Mouse (Mus musculus): ENCODE results near the gene Gnb1. TPM values are rescaled to one million over a fixed set of nuclear protein-coding genes. Genes with fewer than 3 reads are reported as not detected.

The Gnb1 gene
- total and polyA plus RNA-seq, 2 experiments from 2014 or later: 405 to 1,405 TPM

DNA sequence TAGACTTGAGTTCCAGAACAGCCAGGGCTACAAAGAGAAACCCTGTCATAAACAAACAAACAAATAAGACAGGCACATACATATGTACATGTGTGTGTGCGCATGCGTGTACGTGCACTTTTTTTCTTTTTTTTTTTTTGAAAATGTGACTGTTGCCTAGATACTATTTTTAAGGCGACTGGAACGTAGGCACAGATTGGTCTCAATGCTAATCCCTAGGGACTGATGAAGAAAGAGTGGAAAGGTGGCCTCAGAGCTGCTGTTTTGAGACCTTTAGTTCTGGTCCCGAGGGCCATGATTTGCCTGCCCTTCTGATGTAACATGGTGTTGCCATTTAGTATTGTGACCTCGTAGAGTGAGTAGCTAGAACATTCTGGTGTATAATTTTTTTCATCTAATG is 58.8 kb downstream of the Gnb1 start:
- peaks cover 47% of the 10 kb centered on the region for H3K36me3 ChIP-seq (ENCODE audit: insufficient read depth, low read length)

DNA sequence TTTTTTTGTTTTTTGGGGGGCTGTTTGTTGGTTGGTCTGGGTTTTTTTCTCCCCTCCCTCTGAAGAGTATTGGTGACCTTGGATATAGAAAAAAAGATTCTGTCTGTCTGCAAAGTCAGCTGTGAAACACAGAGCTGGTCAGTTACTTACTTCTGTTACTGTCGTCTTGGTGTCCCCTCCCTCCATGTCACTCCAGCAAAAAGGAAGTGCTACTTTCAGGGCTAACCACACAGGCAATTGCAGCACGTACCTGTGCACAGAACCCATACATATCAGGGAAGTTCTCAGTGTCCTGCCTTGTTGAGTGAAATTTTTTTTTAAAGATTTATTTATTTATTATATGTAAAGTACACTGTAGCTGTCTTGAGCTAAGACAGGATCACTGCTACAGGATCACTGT is 59.3 kb downstream of the Gnb1 start:
- Histone ChIP-seq H3K4me3 (ENCODE audit: low read depth, low read length) (no peak overlapping the region), H3K4me1 (ENCODE audit: insufficient read depth, low read length) (no peaks in the 10 kb centered on the region), H3K27me3 (ENCODE audit: insufficient read depth, low read length) (no peaks in the 10 kb centered on the region), H3K9ac (replicated peaks; ENCODE audit: low read length, poor library complexity, severe bottlenecking) (no peak overlapping the region), H3K36me3 (ENCODE audit: insufficient read depth, low read length) (peaks cover 49% of the 10 kb centered on the region), H3K27ac (ENCODE audit: low read depth, low read length) (no peak overlapping the region), H3K4me2 (ENCODE audit: low read depth, low read length, poor library complexity, severe bottlenecking) (no peak overlapping the region), H3K9me3 (ENCODE audit: low read length) (no peaks in the 10 kb centered on the region)
- no peak for DNase-seq (ENCODE audit: low spot score)
- 87% methylated on average over 2 of the region's 2 CpGs for WGBS
- no peak for TF ChIP-seq CTCF (IDR thresholded peaks at IDR 0.05)
- ATAC-seq (ENCODE audit: low FRiP score): no peak

More for the DNA sequence above, 58.8 kb downstream of the Gnb1 start:
- ATAC-seq (ENCODE audit: low FRiP score): no peak
- DNase-seq (ENCODE audit: low spot score): no peak
- TF ChIP-seq CTCF (IDR thresholded peaks at IDR 0.05): no peak
- 87% methylated on average over 7 of the region's 7 CpGs for WGBS
- Histone ChIP-seq H3K9ac (replicated peaks; ENCODE audit: low read length, poor library complexity, severe bottlenecking) (no peak overlapping the region), H3K4me2 (ENCODE audit: low read depth, low read length, poor library complexity, severe bottlenecking) (no peak overlapping the region), H3K4me1 (ENCODE audit: insufficient read depth, low read length) (no peaks in the 10 kb centered on the region), H3K9me3 (ENCODE audit: low read length) (no peaks in the 10 kb centered on the region), H3K27me3 (ENCODE audit: insufficient read depth, low read length) (no peaks in the 10 kb centered on the region), H3K4me3 (ENCODE audit: low read depth, low read length) (no peak overlapping the region), H3K27ac (ENCODE audit: low read depth, low read length) (no peak overlapping the region)

DNA sequence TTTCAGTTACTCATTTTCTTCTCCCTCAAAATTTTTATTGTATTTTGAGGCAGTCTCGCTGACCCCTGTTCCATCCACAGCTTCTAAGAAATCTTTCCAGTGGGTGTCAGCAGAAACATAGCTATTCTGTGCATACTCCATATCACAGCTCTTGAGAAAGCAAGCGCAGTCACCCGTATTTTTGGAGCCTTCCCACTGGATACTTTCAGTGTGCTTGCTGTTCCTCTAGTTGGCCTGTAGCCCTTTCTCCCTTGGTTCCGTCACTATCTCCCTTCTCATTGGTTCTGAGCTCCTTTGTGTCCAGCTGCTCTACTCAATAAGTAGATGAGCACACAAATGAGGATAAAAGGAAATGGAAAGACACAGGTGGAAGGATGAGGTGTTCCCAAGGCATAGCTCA is 59.9 kb downstream of the Gnb1 start:
- H3K4me2 ChIP-seq (ENCODE audit: low read depth, low read length, poor library complexity, severe bottlenecking): no peak overlapping the region
- H3K4me3 ChIP-seq (ENCODE audit: low read depth, low read length): no peak overlapping the region
- no peak overlapping the region for H3K9ac ChIP-seq (replicated peaks; ENCODE audit: low read length, poor library complexity, severe bottlenecking)
- no peak overlapping the region for H3K27ac ChIP-seq (ENCODE audit: low read depth, low read length)
- ATAC-seq (ENCODE audit: low FRiP score) (no peak), DNase-seq (ENCODE audit: low spot score) (no peak)
- no peak for TF ChIP-seq CTCF (IDR thresholded peaks at IDR 0.05)
- no peaks in the 10 kb centered on the region for H3K9me3 ChIP-seq (ENCODE audit: low read length)
- H3K27me3 ChIP-seq (ENCODE audit: insufficient read depth, low read length): no peaks in the 10 kb centered on the region
- peaks cover 46% of the 10 kb centered on the region for H3K36me3 ChIP-seq (ENCODE audit: insufficient read depth, low read length)
- no peaks in the 10 kb centered on the region for H3K4me1 ChIP-seq (ENCODE audit: insufficient read depth, low read length)
- 93% methylated on average over 4 of the region's 4 CpGs for WGBS

DNA sequence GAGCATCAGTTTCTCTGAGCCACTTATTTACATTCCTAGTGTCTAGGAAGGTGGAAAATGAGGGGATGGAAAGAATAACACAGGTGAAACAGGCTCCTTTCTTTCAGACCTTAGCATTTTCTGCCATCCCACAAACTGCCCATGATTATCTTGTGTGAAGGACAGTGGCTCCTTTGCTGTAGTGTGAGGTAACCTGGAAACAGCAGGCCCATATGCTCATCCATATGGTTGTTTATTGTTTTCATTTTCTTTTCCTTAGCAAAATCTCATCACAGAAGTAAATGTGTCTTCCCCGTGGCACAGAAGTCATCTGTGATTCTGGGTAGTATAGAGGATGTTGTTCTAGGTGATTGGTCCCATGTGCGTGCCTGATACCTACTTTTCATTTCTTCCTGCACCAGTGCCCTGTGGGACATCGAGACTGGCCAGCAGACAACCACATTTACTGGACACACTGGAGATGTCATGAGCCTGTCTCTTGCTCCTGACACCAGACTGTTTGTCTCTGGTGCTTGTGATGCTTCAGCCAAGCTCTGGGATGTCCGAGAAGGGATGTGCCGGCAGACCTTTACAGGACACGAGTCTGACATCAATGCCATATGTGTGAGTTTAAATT is 61.9 kb downstream of the Gnb1 start:
- Histone ChIP-seq H3K4me3 (ENCODE audit: low read depth, low read length) (no peak overlapping the region), H3K36me3 (ENCODE audit: insufficient read depth, low read length) (peaks cover 43% of the 10 kb centered on the region), H3K27me3 (ENCODE audit: insufficient read depth, low read length) (no peaks in the 10 kb centered on the region), H3K27ac (ENCODE audit: low read depth, low read length) (no peak overlapping the region), H3K4me2 (ENCODE audit: low read depth, low read length, poor library complexity, severe bottlenecking) (no peak overlapping the region), H3K9me3 (ENCODE audit: low read length) (no peaks in the 10 kb centered on the region), H3K9ac (replicated peaks; ENCODE audit: low read length, poor library complexity, severe bottlenecking) (no peak overlapping the region), H3K4me1 (ENCODE audit: insufficient read depth, low read length) (no peaks in the 10 kb centered on the region)
- no peak for TF ChIP-seq CTCF (IDR thresholded peaks at IDR 0.05)
- no peak for ATAC-seq (ENCODE audit: low FRiP score)
- DNase-seq (ENCODE audit: low spot score): no peak
- WGBS: 89% methylated on average over 6 of the region's 6 CpGs

DNA sequence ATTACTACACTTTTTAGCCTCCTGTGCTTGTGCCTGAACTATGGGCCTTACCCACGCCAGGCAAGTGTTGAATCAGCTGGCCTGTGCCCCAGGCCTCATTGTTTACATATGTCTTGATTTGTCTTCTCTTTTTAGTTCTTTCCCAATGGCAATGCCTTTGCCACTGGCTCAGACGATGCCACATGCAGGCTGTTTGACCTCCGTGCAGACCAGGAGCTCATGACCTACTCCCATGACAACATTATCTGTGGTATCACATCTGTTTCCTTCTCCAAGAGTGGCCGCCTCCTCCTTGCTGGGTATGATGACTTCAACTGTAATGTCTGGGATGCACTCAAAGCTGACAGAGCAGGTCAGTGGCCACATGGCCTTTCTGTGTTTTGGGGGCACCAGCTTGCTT is 63.7 kb downstream of the Gnb1 start:
- ATAC-seq (ENCODE audit: low FRiP score) (no peak), DNase-seq (ENCODE audit: low spot score) (no peak)
- Histone ChIP-seq H3K4me1 (ENCODE audit: insufficient read depth, low read length) (no peaks in the 10 kb centered on the region), H3K36me3 (ENCODE audit: insufficient read depth, low read length) (peaks cover 57% of the 10 kb centered on the region), H3K9me3 (ENCODE audit: low read length) (no peaks in the 10 kb centered on the region), H3K27ac (ENCODE audit: low read depth, low read length) (no peak overlapping the region), H3K4me3 (ENCODE audit: low read depth, low read length) (no peak overlapping the region), H3K4me2 (ENCODE audit: low read depth, low read length, poor library complexity, severe bottlenecking) (no peak overlapping the region), H3K9ac (replicated peaks; ENCODE audit: low read length, poor library complexity, severe bottlenecking) (no peak overlapping the region), H3K27me3 (ENCODE audit: insufficient read depth, low read length) (no peaks in the 10 kb centered on the region)
- no peak for TF ChIP-seq CTCF (IDR thresholded peaks at IDR 0.05)
- WGBS: 80% methylated on average over 4 of the region's 4 CpGs

DNA sequence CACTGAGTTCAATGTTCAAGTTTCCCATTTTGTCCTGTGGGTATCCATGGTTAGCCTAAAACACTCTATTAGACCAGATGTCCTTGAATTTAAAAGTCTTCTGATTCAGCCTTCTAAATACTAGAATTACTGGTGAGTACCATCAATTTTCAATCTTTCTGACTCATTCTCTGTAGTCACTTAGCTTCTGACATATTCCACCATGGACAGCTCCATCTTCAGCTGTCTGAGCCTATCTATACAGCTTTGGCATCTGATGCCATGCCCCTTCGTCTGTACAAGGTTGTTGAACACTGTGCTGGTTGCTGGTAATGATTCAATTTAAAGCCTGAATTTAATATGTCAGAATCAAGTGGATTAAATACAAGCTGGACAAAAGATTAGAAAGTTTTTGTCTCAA is 64.3 kb downstream of the Gnb1 start:
- H3K4me2 ChIP-seq (ENCODE audit: low read depth, low read length, poor library complexity, severe bottlenecking): no peak overlapping the region
- TF ChIP-seq CTCF (IDR thresholded peaks at IDR 0.05): no peak
- DNase-seq (ENCODE audit: low spot score) (no peak), ATAC-seq (ENCODE audit: low FRiP score) (no peak)
- H3K36me3 ChIP-seq (ENCODE audit: insufficient read depth, low read length): peaks cover 63% of the 10 kb centered on the region
- no peak overlapping the region for H3K4me3 ChIP-seq (ENCODE audit: low read depth, low read length)
- H3K4me1 ChIP-seq (ENCODE audit: insufficient read depth, low read length): no peaks in the 10 kb centered on the region
- H3K9me3 ChIP-seq (ENCODE audit: low read length): no peaks in the 10 kb centered on the region
- no peak overlapping the region for H3K9ac ChIP-seq (replicated peaks; ENCODE audit: low read length, poor library complexity, severe bottlenecking)
- no peaks in the 10 kb centered on the region for H3K27me3 ChIP-seq (ENCODE audit: insufficient read depth, low read length)
- WGBS: 83% methylated on average over 1 of the region's 1 CpGs
- H3K27ac ChIP-seq (ENCODE audit: low read depth, low read length): no peak overlapping the region
